Mouse (Mus musculus) olfactory bulb, adult 2 months (tissue): ENCODE results near the gene Tfb2m.

Source experiments
- CTCF ChIP-seq: fragments of 200-500 bp; IDR thresholded peaks from 2 replicates; pipeline ENCODE4 v1.5.1; 2012; ENCODE audit warnings: low read depth, mild to moderate bottlenecking, low read length, moderate library complexity; ENCODE audit not compliant: insufficient read depth
- POLR2A ChIP-seq: fragments of 200-500 bp; IDR thresholded peaks from 2 replicates; pipeline ENCODE4 v1.6.1; 2012; ENCODE audit warnings: mild to moderate bottlenecking, low read depth, low read length, moderate library complexity; ENCODE audit not compliant: insufficient read depth

- TF ChIP-seq CTCF (no peak), POLR2A (no peak)
Measured at GRCm38 (mm10) chr1:179563926-179564325, 17.9 kb upstream of the Tfb2m start.
